Mouse (Mus musculus) cortical plate, adult 2 months (tissue): ENCODE results near the gene Morn4.

ENCODE experiments used
- CTCF ChIP-seq: fragments of 200-500 bp; IDR thresholded peaks from 2 replicates; pipeline ENCODE4 v1.5.1; 2011; ENCODE audit warnings: mild to moderate bottlenecking, control low read depth, low read length; ENCODE audit not compliant: insufficient read depth; ENCODE audit errors: extremely low read depth
- POLR2A ChIP-seq: fragments of 200-500 bp; IDR thresholded peaks from 2 replicates; pipeline ENCODE4 v1.6.1; 2011; ENCODE audit warnings: mild to moderate bottlenecking, low read length, control low read depth; ENCODE audit not compliant: insufficient read depth; ENCODE audit errors: extremely low read depth

- TF ChIP-seq CTCF (no peak), POLR2A (no peak)
Observed at GRCm38 (mm10) chr19:42135070-42135469, 48.9 kb upstream of the Morn4 start.
